8 mouse cellular contexts compared by ENCODE assay signal in genomic region chr2:115513774-115514231, GRCm38 (mm10).
A peak's percentile ranks its signal among the peaks of the same experiment; 100 is the strongest.
DNase-seq lines count a peak whose midpoint lies in the region; ATAC-seq lines count a peak whose summit lies in the region.

No protein-coding gene starts in this region.

- ATAC-seq in midbrain, embryonic 12.5 days (ENCODE audit: low FRiP score, low read depth): peak; percentile 59; the same call in 1 of the 2 replicates
- no peak for ATAC-seq in midbrain, embryonic 13.5 days
- ATAC-seq in hindbrain, embryonic 13.5 days (ENCODE audit: low FRiP score): no peak

- WGBS in midbrain, embryonic 12.5 days: 7% methylated on average over 8 of the region's 8 CpGs
- 15% methylated on average over 8 of the region's 8 CpGs for WGBS in midbrain, embryonic 13.5 days
- WGBS in hindbrain, embryonic 13.5 days: 7% methylated on average over 8 of the region's 8 CpGs

- peaks cover 11% of the 10 kb centered on the region for H3K4me1 ChIP-seq in midbrain, embryonic 12.5 days
- H3K4me1 ChIP-seq in midbrain, embryonic 13.5 days (replicated peaks): peaks cover 6% of the 10 kb centered on the region
- H3K4me1 ChIP-seq in hindbrain, embryonic 13.5 days (replicated peaks): peaks cover 25% of the 10 kb centered on the region

- H3K4me3 ChIP-seq in midbrain, embryonic 12.5 days: no peak overlapping the region
- no peak overlapping the region for H3K4me3 ChIP-seq in midbrain, embryonic 13.5 days (replicated peaks)
- no peak overlapping the region for H3K4me3 ChIP-seq in hindbrain, embryonic 13.5 days

- no peak overlapping the region for H3K27ac ChIP-seq in midbrain, embryonic 12.5 days (replicated peaks)
- H3K27ac ChIP-seq in midbrain, embryonic 13.5 days: no peak overlapping the region
- H3K27ac ChIP-seq in hindbrain, embryonic 13.5 days: peak overlapping the region; percentile 58; the same call in 1 of the 2 replicates

- no peak overlapping the region for H3K9ac ChIP-seq in midbrain, embryonic 12.5 days (replicated peaks)
- H3K9ac ChIP-seq in midbrain, embryonic 13.5 days (replicated peaks): no peak overlapping the region
- H3K9ac ChIP-seq in hindbrain, embryonic 13.5 days: no peak overlapping the region

- intact Hi-C loops in gastrocnemius, postnatal 14 days (cut with DNase I; ENCODE audit: low total_unique reads): no loop called here

- H3K27me3 ChIP-seq in midbrain, embryonic 12.5 days: peaks cover 3% of the 10 kb centered on the region; the same call in 1 of the 2 replicates
- peaks cover 2% of the 10 kb centered on the region; the same call in 1 of the 2 replicates for H3K27me3 ChIP-seq in midbrain, embryonic 13.5 days
- no peaks in the 10 kb centered on the region for H3K27me3 ChIP-seq in hindbrain, embryonic 13.5 days

- no peak overlapping the region for H3K4me2 ChIP-seq in midbrain, embryonic 12.5 days (replicated peaks)
- H3K4me2 ChIP-seq in midbrain, embryonic 13.5 days (replicated peaks): no peak overlapping the region
- 0 out of 2 replicates have a peak overlapping the region, but pooled peaks have one; percentile 15 for H3K4me2 ChIP-seq in hindbrain, embryonic 13.5 days

- peak; percentile 76 for DNase-seq in embryo, embryonic 11 days
- DNase-seq in lung, adult 18-20 months: peak; percentile 4 to 10
- DNase-seq in thymus, adult 18-20 months: no peak
- no peak for DNase-seq in gastrocnemius, postnatal 14 days
- DNase-seq in thymus, postnatal 25 days: no peak

- H3K9me3 ChIP-seq in midbrain, embryonic 12.5 days: no peaks in the 10 kb centered on the region
- H3K9me3 ChIP-seq in midbrain, embryonic 13.5 days: no peaks in the 10 kb centered on the region
- no peaks in the 10 kb centered on the region for H3K9me3 ChIP-seq in hindbrain, embryonic 13.5 days

- H3K36me3 ChIP-seq in midbrain, embryonic 12.5 days: no peaks in the 10 kb centered on the region
- no peaks in the 10 kb centered on the region for H3K36me3 ChIP-seq in midbrain, embryonic 13.5 days
- no peaks in the 10 kb centered on the region for H3K36me3 ChIP-seq in hindbrain, embryonic 13.5 days

Comparison
In these comparisons a context has a peak if more than half of its experiments do, and no peak if none do; other contexts are left out.
1. DNase-seq: peak in embryo, embryonic 11 days (single experiment) and lung, adult 18-20 months (2 of 2); none in thymus, adult 18-20 months (0 of 2), gastrocnemius, postnatal 14 days (single experiment) and thymus, postnatal 25 days (single experiment).